Mouse (Mus musculus): ENCODE measurements around the gene Galnt12. TPM values are rescaled to one million over a fixed set of nuclear protein-coding genes. Genes with fewer than 3 reads are reported as not detected.

Gene Galnt12
- total RNA-seq, 1 experiment = 4.9 TPM

- Histone ChIP-seq H3K9ac (ENCODE audit: insufficient read depth, low read depth, low read length, poor library complexity, severe bottlenecking) (no peak overlapping the region), H3K4me1 (ENCODE audit: control insufficient read depth in 2 of 2, insufficient read depth in 2 of 2, low read length in 2 of 2, poor library complexity in 1 of 2) (no peaks in the 10 kb centered on the region; a peak in 2 of 4 replicates), H3K4me3 (ENCODE audit: insufficient read depth in 1 of 2, low read depth in 1 of 2, low read length in 2 of 2, poor library complexity in 1 of 2, severe bottlenecking in 1 of 2) (no peak overlapping the region), H3K27ac (ENCODE audit: insufficient read depth, low read depth, low read length, poor library complexity, severe bottlenecking) (no peak overlapping the region), H3K9me3 (ENCODE audit: control insufficient read depth, insufficient read depth, low read depth, low read length) (no peaks in the 10 kb centered on the region), H3K36me3 (ENCODE audit: control insufficient read depth, insufficient read depth, low read length, poor library complexity, severe bottlenecking) (no peaks in the 10 kb centered on the region)
- TF ChIP-seq HCFC1 (IDR thresholded peaks at IDR 0.05; ENCODE audit: borderline replicate concordance, insufficient read depth, low read length) (no peak), ZNF384 (IDR thresholded peaks at IDR 0.05; ENCODE audit: low read depth, low read length) (no peak), MAFK (IDR thresholded peaks at IDR 0.05; ENCODE audit: insufficient read depth, low read depth, low read length) (no peak), CHD2 (IDR thresholded peaks at IDR 0.05; ENCODE audit: low read depth, low read length) (no peak), ZC3H11A (IDR thresholded peaks at IDR 0.05; ENCODE audit: borderline replicate concordance, low read depth, low read length) (no peak)
- in situ Hi-C loops (cut with MboI; ENCODE audit: low sequenced_read_pairs in 2 of 2, unreplicated experiment in 2 of 2) = no loop called here
- DNase-seq (ENCODE audit: low read depth, low spot score) = no peak
Observed at GRCm38 (mm10) chr4:47151553-47152183, 60.0 kb downstream of the Galnt12 start.

- Histone ChIP-seq H3K4me3 (ENCODE audit: insufficient read depth in 1 of 2, low read depth in 1 of 2, low read length in 2 of 2, poor library complexity in 1 of 2, severe bottlenecking in 1 of 2) (no peak overlapping the region), H3K36me3 (ENCODE audit: control insufficient read depth, insufficient read depth, low read length, poor library complexity, severe bottlenecking) (no peaks in the 10 kb centered on the region), H3K4me1 (ENCODE audit: control insufficient read depth in 2 of 2, insufficient read depth in 2 of 2, low read length in 2 of 2, poor library complexity in 1 of 2) (peaks cover 4% of the 10 kb centered on the region in 2 experiments; a peak in 3 of 4 replicates), H3K9ac (ENCODE audit: insufficient read depth, low read depth, low read length, poor library complexity, severe bottlenecking) (no peak overlapping the region), H3K9me3 (ENCODE audit: control insufficient read depth, insufficient read depth, low read depth, low read length) (no peaks in the 10 kb centered on the region), H3K27ac (ENCODE audit: insufficient read depth, low read depth, low read length, poor library complexity, severe bottlenecking) (no peak overlapping the region)
- TF ChIP-seq ZNF384 (IDR thresholded peaks at IDR 0.05; ENCODE audit: low read depth, low read length) (no peak), HCFC1 (IDR thresholded peaks at IDR 0.05; ENCODE audit: borderline replicate concordance, insufficient read depth, low read length) (no peak), CHD2 (IDR thresholded peaks at IDR 0.05; ENCODE audit: low read depth, low read length) (no peak), MAFK (IDR thresholded peaks at IDR 0.05; ENCODE audit: insufficient read depth, low read depth, low read length) (no peak), ZC3H11A (IDR thresholded peaks at IDR 0.05; ENCODE audit: borderline replicate concordance, low read depth, low read length) (no peak)
- in situ Hi-C loops (cut with MboI; ENCODE audit: low sequenced_read_pairs in 2 of 2, unreplicated experiment in 2 of 2) = no loop called here
- peak; percentile 30 for DNase-seq (ENCODE audit: low read depth, low spot score)
Observed at GRCm38 (mm10) chr4:47161103-47161755, 69.5 kb downstream of the Galnt12 start.

GRCm38 (mm10) chr4:47161756-47162587, 70.3 kb downstream of the Galnt12 start:
- Histone ChIP-seq H3K9ac (ENCODE audit: insufficient read depth, low read depth, low read length, poor library complexity, severe bottlenecking) (no peak overlapping the region), H3K27ac (ENCODE audit: insufficient read depth, low read depth, low read length, poor library complexity, severe bottlenecking) (no peak overlapping the region), H3K36me3 (ENCODE audit: control insufficient read depth, insufficient read depth, low read length, poor library complexity, severe bottlenecking) (no peaks in the 10 kb centered on the region), H3K9me3 (ENCODE audit: control insufficient read depth, insufficient read depth, low read depth, low read length) (no peaks in the 10 kb centered on the region), H3K4me1 (ENCODE audit: control insufficient read depth in 2 of 2, insufficient read depth in 2 of 2, low read length in 2 of 2, poor library complexity in 1 of 2) (peaks cover 4% of the 10 kb centered on the region in 2 experiments; a peak in 3 of 4 replicates), H3K4me3 (ENCODE audit: insufficient read depth in 1 of 2, low read depth in 1 of 2, low read length in 2 of 2, poor library complexity in 1 of 2, severe bottlenecking in 1 of 2) (no peak overlapping the region)
- no peak for DNase-seq (ENCODE audit: low read depth, low spot score)
- TF ChIP-seq CHD2 (IDR thresholded peaks at IDR 0.05; ENCODE audit: low read depth, low read length) (no peak), ZC3H11A (IDR thresholded peaks at IDR 0.05; ENCODE audit: borderline replicate concordance, low read depth, low read length) (no peak)
- in situ Hi-C loops (cut with MboI; ENCODE audit: low sequenced_read_pairs in 2 of 2, unreplicated experiment in 2 of 2) = no loop called here

- Histone ChIP-seq H3K4me1 (ENCODE audit: control insufficient read depth in 2 of 2, insufficient read depth in 2 of 2, low read length in 2 of 2, poor library complexity in 1 of 2) (no peaks in the 10 kb centered on the region), H3K36me3 (ENCODE audit: control insufficient read depth, insufficient read depth, low read length, poor library complexity, severe bottlenecking) (no peaks in the 10 kb centered on the region), H3K9ac (ENCODE audit: insufficient read depth, low read depth, low read length, poor library complexity, severe bottlenecking) (no peak overlapping the region), H3K4me3 (ENCODE audit: insufficient read depth in 1 of 2, low read depth in 1 of 2, low read length in 2 of 2, poor library complexity in 1 of 2, severe bottlenecking in 1 of 2) (no peak overlapping the region), H3K27ac (ENCODE audit: insufficient read depth, low read depth, low read length, poor library complexity, severe bottlenecking) (no peak overlapping the region), H3K9me3 (ENCODE audit: control insufficient read depth, insufficient read depth, low read depth, low read length) (no peaks in the 10 kb centered on the region)
- in situ Hi-C loops (cut with MboI; ENCODE audit: low sequenced_read_pairs in 2 of 2, unreplicated experiment in 2 of 2) = no loop called here
- DNase-seq (ENCODE audit: low read depth, low spot score) = no peak
- no peak for TF ChIP-seq MAFK (IDR thresholded peaks at IDR 0.05; ENCODE audit: insufficient read depth, low read depth, low read length)
Observed at GRCm38 (mm10) chr4:47172314-47172713, 80.6 kb downstream of the Galnt12 start.

Other genes with a start within 250 kb of the Galnt12 start
- gene Gabbr2, start 100.0 kb upstream of the Galnt12 start, total RNA-seq (2012; rRNA removed) = 0.09 and 0.37 TPM in 2 replicates
- gene Anks6, start 34.5 kb upstream of the Galnt12 start, total RNA-seq (2012; rRNA removed) = 0.89 and 1.7 TPM in 2 replicates
- 0.31 and 0.58 TPM in 2 replicates for gene Col15a1, start 116.3 kb downstream of the Galnt12 start, total RNA-seq (2012; rRNA removed)